Mouse (Mus musculus): ENCODE measurements around the gene Osbpl3. TPM values are rescaled to one million over a fixed set of nuclear protein-coding genes. Genes with fewer than 3 reads are reported as not detected.
A peak's percentile ranks its signal among the peaks of the same experiment; 100 is the strongest.

Osbpl3 gene
- total RNA-seq, 2 experiments from 2014 or later, result 24.0 to 35.0 TPM

DNA sequence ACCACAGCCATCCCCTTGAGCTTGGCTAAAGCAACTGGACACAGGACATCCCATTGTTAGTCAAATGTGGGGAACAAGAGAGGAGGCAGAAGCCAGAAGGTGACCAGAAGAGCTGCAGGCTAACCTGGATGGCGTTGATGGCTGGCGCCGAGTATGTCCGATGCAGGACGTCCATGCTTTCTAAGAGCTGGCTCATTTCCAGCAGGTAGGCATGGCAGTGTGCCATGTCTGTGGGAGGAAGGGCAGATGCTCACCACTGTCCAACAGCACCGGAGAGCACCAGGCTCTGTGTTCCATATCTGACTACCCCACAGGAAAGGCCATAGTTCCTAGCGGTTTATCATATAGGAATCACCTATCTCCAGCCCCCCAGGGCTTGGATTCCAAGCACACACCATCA is 109.8 kb downstream of the Osbpl3 start:
- intact Hi-C loops (cut with DNase I), result no loop called here
- no peak for DNase-seq

DNA sequence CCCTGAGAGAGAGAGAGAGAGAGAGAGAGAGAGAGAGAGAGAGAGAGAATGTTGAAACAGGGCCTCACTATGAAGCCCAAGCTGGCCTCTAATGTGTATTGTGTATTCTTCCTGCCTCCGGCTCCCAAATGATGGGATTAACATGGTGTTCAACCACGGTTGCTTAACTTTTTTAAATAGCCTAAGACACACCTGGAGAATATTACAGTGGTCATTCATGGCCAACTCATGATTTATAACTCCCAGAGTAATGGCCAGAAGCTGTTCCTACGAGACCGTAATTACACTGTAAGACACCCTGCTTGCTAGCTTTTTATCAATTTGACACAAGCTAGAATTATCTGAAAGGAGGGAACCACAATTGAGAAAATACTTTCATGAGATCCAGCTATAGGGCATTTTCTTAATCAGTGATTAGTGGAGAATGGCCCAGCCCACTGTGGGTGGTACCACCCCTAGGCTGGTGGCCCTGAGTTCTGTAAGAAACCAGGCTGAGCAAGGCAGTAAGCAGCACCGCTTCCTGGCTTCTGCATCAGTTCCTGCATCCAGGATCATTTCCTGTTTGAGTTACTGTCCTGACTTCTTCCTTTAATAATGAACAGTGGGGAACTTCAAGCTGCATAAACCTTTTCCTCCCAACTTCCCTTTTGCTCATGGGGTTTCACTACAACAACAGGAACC is 115.6 kb downstream of the Osbpl3 start:
- intact Hi-C loops (cut with DNase I), result no loop called here
- DNase-seq, result no peak

DNA sequence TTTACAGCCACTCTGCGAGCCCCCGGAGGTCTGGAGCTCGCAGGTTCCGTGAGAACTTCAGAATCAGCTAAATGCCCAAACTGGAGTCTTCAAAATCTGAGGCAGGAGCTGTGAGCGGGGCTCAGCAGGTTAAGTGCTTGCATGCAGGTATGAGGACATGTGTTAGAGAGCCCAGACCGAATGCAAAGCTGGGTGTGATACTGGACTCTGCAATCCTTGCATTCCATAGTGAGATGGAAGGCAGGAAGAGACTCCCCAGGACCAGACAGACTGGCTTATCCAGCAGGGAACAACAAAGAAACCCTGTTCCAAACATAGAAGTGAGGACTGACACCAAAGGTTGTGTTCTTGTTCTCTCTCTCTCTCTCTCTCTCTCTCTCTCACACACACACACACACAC is 118.6 kb downstream of the Osbpl3 start:
- intact Hi-C loops (cut with DNase I), result no loop called here
- DNase-seq, result no peak

DNA sequence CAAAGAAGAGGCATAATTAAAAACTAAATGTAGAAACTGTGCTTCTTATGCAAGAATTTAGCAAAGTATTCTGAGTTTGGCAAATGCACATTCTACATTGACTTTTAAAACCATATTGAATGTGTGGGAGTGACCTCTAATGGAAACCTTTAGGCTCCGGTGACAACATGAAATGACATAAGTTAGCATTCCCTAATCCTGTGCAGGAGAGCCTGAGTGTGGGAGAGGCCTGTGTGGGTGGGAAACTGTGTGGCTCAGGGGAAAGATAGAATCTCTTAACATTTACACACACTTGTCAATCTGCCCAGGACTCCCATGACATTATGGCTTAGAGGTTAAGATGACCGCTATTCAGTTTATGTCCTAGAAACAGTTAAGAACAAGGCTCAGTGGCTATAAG is 119.6 kb downstream of the Osbpl3 start:
- intact Hi-C loops (cut with DNase I), result no loop called here
- DNase-seq, result no peak

DNA sequence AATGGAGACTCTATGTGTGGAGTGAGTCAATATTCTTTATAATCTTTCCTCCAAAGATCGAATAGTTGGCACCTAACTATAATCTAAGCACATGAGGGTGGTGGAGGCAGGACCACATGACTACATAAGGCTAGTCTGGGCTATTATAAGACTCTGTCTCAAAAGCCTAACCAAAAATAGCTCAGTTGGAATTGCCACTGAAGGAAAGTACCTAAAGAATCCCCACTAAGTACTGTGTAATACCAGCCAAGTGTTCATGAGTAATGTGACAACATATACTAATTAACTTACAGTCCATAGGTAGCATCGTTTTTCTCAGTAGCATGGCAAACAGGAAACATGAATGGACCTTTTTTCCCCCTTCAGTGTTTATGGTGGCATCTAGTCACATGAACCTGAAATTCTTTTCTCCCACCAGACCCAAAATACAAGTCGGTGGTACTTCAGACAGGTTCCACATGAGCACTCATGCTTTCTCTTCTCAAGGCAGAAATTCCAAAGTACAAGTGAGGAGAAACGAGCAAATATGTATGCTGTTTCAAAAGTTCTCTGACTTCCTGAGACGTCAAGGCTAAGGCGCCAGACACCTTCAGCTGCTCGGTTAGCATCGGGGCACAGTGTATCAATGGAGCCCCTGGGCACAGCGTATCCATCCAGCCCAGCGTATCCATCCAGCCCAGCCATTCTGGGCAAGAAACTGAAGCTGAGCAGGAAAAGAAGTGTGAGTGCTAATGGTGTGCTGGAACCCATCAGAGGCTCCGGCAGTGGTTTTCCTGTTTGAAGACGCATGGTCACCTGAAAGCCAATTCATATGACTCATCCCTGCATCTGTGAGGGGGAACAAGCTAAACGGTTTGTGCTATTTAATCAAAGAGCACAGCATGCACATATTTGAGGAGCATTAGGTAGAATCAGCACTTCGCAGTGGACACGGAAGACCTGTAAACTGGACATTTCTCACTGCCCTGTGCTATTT is 120.9 kb downstream of the Osbpl3 start:
- intact Hi-C loops (cut with DNase I), result no loop called here
- no peak for DNase-seq

DNA sequence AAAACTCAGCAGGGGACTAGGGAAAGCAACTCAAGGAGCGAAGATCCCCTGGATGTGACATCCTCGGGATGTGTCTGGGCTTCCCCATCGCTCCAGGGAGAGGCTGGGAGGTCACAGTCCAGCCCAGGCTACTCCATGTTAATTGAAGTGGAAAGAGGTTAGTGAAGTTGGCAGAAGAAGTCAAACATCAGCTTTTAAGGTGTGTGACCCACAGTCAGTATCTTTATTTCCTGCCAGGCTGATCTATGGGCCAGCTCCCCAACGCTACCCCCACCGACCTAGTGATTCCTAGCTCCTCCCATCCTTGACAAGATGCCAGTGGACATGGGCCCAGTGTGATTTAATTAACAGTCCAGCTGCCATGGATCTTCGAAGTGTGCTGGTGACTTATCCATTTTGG is 122.7 kb downstream of the Osbpl3 start:
- intact Hi-C loops (cut with DNase I), result no loop called here
- DNase-seq, result no peak

DNA sequence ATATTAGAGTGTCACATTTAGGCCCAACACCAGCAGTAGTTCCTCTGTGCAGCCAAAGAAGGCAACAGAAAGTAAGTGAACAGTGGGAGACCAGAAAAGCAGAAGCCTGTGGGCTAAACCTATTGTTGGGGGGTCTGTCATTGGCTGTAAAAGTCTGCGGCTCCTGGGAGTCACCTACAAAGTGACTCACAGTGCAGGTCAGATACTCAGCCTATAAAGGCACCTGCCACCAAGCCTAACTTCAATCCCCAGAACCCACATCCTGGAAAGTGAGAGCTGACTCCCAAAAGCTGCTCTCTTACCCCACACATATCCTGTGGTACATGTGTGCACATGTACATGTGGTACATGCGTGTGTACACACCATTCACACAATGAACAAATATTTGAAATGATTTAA is 124.5 kb downstream of the Osbpl3 start:
- no peak for DNase-seq
- intact Hi-C loops (cut with DNase I), result no loop called here

DNA sequence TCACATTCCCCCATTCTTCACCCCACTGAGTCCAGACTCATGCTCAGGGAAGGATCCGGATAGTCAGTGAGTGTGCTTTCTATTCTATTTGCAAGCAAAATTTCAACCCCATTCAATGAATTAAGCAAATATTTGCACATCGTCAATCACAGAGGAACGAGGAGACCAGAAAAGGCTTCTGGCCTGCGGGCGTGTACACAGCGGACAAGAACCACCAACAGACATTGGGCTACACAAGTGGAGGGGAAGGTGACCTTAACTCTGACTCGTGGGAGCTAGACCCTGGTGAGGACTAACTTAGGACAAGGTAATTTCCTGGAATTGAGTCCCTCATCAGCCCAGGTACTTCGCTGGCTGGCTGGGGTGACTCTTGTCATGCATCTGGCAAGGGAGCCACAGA is 126.6 kb downstream of the Osbpl3 start:
- intact Hi-C loops (cut with DNase I), result no loop called here
- DNase-seq, result no peak

DNA sequence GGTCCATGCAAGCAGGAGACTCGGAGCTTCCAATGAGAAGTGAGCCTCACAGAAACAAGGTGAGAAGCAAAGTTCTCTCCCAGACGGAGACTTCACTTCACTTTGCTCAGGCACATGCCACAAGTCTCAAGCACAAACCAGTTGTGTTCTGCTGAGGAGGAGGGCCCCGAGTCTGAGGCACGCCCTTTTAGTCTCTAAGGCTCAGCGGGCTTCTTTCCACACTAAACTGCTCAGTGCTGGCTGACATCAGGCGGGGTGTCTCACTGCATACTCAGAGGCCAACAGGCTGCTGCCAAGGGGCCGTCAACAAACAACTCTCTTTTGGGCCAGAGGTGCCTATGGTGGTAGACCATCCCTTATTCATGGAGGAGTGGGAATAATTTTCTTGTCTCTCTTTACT is 127.1 kb downstream of the Osbpl3 start:
- intact Hi-C loops (cut with DNase I), result no loop called here
- DNase-seq, result no peak

DNA sequence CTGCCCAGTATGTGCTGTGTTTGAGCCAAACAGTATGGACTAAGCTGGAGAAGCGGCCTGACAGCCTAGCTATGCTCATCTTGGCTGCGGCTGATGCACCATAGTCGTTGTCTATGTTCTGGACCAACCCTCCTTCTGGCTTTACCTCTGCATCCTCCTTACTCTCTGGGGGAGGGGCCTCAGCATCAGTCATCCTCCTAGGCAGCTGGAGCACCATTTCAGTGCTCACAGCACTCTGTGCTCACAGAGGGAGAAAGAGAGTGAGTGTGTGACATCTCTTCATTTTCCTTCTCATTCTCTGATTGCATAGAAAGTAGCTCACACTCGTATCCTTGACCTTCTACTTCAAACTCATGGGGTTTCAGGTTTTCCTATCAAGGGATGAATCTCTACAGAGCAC is 129.8 kb downstream of the Osbpl3 start:
- no peak for DNase-seq
- intact Hi-C loops (cut with DNase I), result no loop called here

DNA sequence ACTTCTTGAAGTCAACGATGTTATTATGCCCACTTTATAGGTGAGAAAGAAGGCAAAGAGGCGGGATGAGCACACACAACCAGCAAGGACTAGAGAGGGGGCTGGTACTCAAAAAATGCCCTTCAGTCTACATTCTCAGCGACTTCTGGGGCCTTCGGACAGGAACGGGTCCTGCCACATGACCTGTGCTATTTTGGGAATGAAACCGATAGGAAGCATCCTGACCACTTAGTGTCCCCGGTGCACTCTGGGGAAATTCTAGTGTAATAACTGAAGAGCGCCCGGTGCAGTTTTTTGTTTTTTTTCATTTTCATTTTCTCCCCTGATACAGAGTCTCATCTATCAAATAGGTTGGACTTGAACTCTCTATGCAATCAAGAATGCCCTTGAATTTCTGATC is 130.5 kb downstream of the Osbpl3 start:
- DNase-seq, result no peak

DNA sequence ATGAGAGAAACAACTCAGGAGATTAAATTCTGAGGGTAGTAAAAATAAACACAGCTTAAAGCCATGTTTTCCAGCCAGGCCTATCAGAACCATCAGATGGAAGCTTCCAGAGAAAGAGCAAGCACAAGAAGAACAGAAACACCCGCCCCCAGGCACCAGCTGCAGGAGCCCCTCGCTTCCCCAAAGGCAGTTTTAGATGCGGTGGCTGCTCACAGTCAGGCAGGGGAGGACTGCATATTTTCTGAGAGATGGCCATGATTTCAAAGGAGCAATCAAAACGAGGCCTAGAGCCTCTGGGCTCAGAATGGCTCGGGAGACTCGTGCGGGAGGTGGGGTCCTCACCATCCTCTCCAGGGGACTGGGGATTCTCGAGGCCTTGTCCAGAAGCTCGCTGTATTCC is 133.4 kb downstream of the Osbpl3 start:
- no peak for DNase-seq
- intact Hi-C loops (cut with DNase I), result no loop called here

More for the DNA sequence above, 130.5 kb downstream of the Osbpl3 start:
- intact Hi-C loops (cut with DNase I), result no loop called here

DNA sequence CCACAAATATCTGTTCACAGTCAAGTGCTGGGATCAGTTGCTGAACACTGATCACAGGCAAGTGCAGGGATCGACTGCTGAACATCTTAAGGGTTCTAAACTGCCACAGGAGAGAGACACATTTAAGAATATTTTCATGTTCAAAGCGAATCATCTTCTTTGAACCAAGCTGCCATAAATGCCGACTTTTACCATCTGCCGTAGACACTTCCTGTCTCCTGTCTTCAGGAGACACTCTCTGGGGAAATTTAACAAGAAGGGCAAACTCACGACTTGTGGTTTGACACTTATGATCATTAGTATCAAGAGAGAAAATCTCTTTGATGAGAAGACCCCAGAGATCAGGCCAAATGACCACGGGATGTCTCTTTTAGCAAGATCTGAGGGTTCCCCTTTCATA is 134.3 kb downstream of the Osbpl3 start:
- intact Hi-C loops (cut with DNase I), result no loop called here

DNA sequence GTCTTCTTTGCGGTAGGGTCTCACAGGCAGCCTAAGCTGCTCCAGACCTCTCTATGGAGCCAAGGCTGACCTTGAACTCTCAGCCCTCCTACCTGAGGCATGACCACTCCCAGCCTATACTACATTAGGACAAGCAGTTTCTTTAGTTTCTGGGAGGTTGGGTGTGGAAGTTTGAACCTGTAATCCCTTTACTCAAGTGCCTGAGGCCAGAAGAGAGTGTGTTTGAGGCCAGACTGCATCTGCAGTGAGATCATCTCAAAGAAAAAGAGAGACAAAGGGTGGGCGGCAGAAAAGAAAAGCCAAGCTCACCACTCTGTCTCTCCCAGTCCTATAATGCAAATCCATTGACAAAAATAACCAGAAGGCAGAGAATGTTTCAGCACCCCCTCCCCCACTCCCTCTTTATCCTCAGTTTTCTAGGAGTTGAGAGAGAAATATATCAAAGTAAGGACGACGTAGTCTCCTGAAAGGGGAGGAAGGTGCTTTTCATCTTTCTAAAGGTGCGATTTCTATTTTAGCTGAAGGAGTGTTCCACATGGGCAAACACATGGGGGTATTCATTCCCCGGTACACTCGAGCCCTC is 137.3 kb downstream of the Osbpl3 start:
- intact Hi-C loops (cut with DNase I), result no loop called here
- no peak for DNase-seq

More for the DNA sequence above, 134.3 kb downstream of the Osbpl3 start:
- DNase-seq, result no peak

DNA sequence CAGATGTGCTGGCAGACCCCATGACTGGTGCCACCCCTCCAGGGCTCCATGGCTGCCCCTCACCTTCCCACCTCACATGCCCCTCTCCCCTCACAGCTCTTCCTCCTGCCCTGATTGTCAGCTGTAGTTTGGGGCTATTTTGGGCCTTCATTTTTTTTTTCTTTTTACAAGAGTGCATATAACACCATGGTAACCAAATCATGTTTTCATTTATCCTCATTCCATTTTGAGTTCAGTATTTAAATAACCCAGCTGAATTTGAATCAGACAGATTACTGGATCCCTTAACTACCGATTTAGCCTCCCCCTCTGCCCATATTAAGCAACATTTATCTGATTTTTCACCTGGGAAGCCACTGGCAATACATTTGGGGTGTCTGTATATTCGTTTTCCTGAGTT is 137.9 kb downstream of the Osbpl3 start:
- DNase-seq, result no peak
- intact Hi-C loops (cut with DNase I), result no loop called here

DNA sequence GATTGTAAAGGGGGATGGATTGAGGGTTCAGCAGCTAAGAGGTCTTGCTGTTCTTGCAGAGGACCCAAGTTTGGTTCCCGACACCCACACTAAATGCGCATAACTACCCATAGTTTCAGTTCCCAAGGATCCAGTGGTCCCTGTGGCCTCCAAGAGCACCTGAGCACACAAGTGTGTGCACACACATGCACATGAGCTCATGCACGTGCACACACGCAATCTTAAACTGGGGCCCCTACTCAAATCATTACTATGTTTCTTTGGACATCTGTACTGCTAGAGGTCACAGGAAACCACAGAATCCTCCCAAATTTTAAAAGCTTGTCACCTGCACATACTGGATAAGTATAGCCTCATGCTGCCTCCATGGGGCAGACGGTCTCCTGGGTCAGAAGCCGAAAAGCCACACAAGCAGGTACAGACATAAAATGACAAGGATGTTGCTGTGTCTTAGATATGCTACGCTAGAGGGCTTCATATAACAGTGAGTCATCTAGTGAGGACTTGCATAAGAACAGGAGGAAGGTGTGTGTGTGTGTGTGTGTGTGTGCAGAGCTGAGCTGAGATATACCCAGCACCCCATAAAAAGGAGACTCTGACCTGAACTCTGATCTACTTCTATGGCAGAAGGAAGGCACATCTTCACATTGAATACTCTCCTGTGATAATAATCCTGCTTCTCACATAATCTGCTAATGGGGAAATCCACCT is 139.1 kb downstream of the Osbpl3 start:
- intact Hi-C loops (cut with DNase I), result no loop called here

DNA sequence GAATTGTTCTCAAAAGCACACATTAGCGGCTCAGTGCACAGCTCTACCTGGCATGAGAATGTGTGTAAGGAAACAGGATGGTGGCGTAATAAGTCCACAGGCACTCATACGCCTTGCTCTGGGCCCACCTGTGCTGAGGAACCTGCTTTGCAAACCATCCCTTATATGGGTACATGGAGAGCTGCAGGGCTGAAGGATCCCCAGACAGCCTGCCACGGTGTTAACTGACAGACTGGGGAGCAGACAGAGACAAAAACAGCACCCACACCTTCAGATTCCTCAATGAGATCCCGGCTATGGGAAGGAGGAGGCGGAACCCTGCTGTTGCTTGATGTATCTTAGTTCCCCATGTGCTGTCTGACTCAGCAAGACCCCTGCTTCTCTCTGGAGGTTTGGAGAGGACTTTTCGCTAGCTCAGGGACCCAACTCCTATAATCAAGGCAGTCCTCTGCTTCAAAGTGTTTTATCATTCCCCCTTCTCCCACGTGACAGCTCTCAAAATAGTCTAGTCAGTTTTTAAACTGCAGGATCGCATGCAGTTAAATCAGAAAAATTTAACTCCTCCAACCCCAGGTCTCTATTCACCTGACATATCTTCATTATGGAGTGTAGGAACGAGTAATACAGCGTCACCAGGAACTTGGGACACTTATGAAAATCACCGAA is 141.5 kb downstream of the Osbpl3 start:
- intact Hi-C loops (cut with DNase I), result loop anchor here (5.0 kb wide), 1 partner anchor 88 kb away; no protein-coding TSS in a partner anchor

More for the DNA sequence above, 139.1 kb downstream of the Osbpl3 start:
- DNase-seq, result no peak

DNA sequence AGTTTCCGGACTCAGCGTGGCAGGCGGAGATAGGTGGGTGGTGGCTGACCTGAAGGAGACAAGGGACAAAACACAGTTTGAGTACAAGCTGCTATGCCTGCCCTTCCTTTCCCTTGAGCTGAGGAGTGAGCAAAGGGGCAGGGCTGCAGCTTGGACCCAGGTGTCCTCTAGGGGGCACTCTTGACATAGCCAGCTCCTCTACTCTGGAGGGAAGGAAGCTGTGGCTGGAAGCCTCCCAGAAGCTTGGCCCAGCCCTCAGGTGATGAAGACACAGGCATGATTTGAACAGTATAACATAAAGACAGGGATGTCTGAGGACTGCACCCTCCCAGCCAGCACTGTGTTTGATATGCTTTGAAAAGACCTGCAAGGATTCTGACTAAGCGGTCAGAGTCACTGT is 143.4 kb downstream of the Osbpl3 start:
- intact Hi-C loops (cut with DNase I), result loop anchor here (1.0 to 5.0 kb wide), 4 partner anchors 90 to 224 kb away; no protein-coding TSS in a partner anchor
- DNase-seq, result peak; percentile 78

More for the DNA sequence above, 141.5 kb downstream of the Osbpl3 start:
- peak in 1 of 2 experiments; percentile 25 for DNase-seq

DNA sequence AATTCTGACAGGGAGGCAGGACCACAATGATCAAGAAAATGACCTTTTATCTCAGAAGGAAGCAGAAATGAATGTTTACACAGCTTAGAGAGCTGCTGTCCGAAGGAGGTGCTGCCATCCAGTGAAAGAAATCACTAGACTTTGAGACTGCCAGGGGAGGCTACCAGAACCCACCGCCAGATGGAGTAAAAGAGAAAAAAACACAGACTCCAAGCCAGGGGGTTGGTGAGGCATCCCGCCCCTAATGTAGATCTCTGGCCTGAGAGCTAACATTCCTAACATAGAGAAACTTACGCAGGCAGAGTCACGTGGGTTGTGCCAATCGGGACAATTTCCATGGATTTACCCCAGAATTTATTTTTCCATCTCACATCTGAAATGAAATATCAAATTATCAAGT is 147.0 kb downstream of the Osbpl3 start:
- intact Hi-C loops (cut with DNase I), result no loop called here
- DNase-seq, result no peak

DNA sequence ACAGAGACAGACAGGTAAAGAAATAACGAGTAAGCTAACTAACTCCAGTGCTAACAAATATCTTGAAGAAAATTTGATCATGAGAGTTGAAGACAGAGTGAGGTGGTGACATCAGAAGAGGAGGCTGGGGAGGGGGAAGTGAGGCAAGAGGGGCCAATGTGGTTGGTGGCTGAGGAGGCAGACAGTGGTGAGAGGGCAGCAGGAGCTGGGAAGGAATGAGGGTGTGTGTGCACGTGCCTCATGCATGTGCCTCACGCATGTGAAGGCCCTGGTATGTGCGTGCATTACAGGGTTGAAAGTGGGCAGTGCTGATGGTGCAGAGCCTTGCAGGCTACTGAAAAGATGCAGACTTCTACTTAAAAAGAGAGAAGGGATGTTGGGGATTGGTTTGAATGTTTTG is 149.4 kb downstream of the Osbpl3 start:
- DNase-seq, result no peak
- intact Hi-C loops (cut with DNase I), result no loop called here

Data from heart, postnatal 36 days (tissue).